Mouse (Mus musculus) thymus, adult 2 months (tissue): ENCODE measurements around the gene Pcbd2. TPM values are rescaled to one million over a fixed set of nuclear protein-coding genes. Genes with fewer than 3 reads are reported as not detected.
A peak's percentile ranks its signal among the peaks of the same experiment; 100 is the strongest.

Experiments used
- DNase-seq: peaks from one replicate; pipeline ENCODE4 v3.0.0; 2021
- H3K27ac ChIP-seq: fragments of 200-500 bp; 2 replicates; pipeline ENCODE4 v1.5.1; 2012; ENCODE audit warnings: low read length, control low read depth; ENCODE audit not compliant: control insufficient read depth, insufficient read depth
- H3K27me3 ChIP-seq: fragments of 200-500 bp; 2 replicates; pipeline ENCODE4 v1.6.1; 2012; ENCODE audit warnings: mild to moderate bottlenecking, low read length, moderate library complexity, mixed read lengths; ENCODE audit not compliant: control insufficient read depth, insufficient read depth
- H3K36me3 ChIP-seq: fragments of 200-500 bp; 2 replicates; pipeline ENCODE4 v1.6.1; 2012; ENCODE audit warnings: mild to moderate bottlenecking, low read length, moderate library complexity; ENCODE audit not compliant: control insufficient read depth, insufficient read depth
- H3K4me1 ChIP-seq: fragments of 200-500 bp; replicated peaks from 2 replicates; pipeline ENCODE4 v1.6.1; 2012; ENCODE audit warnings: low read length; ENCODE audit not compliant: control insufficient read depth, insufficient read depth
- H3K4me3 ChIP-seq: fragments of 200-500 bp; 2 replicates; pipeline ENCODE4 v1.5.1; 2012; ENCODE audit warnings: mild to moderate bottlenecking, low read length, control low read depth, moderate library complexity; ENCODE audit not compliant: control insufficient read depth, insufficient read depth
- CTCF ChIP-seq: fragments of 200-500 bp; IDR thresholded peaks from 2 replicates; pipeline ENCODE4 v1.5.1; 2012; ENCODE audit warnings: mild to moderate bottlenecking, control low read depth, low read length, moderate library complexity, borderline replicate concordance; ENCODE audit not compliant: control insufficient read depth, poor library complexity, insufficient read depth; ENCODE audit errors: extremely low read depth
- POLR2A ChIP-seq: fragments of 200-500 bp; IDR thresholded peaks from 2 replicates; pipeline ENCODE4 v1.6.1; 2012; ENCODE audit warnings: mild to moderate bottlenecking, low read length, control low read depth, moderate library complexity; ENCODE audit not compliant: control insufficient read depth, poor library complexity, insufficient read depth; ENCODE audit errors: extremely low read depth
- WGBS: fragments of 180-500 bp; shearing (Covaris S2); methylation state at CpG from one replicate; pipeline ENCODE4 v1.1.7; 2018; 5-methylcytosine and 5-hydroxymethylcytosine counted together
- polyA plus RNA-seq: library from polyadenylated mRNA; depleted of rRNA; stranded (reverse); fragments of >200 nt; gene quantifications from 2 replicates; pipeline ENCODE4 v1.2.3, GENCODE M21; 2012

The Pcbd2 gene
- polyA plus RNA-seq, 1 experiment: 18.2 TPM

GRCm38 (mm10) chr13:55760576-55760975 is 33.4 kb downstream of the Pcbd2 start:
- Histone ChIP-seq H3K4me1 (no peaks in the 10 kb centered on the region), H3K27ac (no peak overlapping the region), H3K4me3 (no peak overlapping the region), H3K36me3 (no peaks in the 10 kb centered on the region), H3K27me3 (no peaks in the 10 kb centered on the region)
- TF ChIP-seq POLR2A (no peak), CTCF (no peak)
- DNase-seq: no peak
- WGBS: 88% methylated on average over 10 of the region's 10 CpGs

- Histone ChIP-seq H3K36me3 (no peaks in the 10 kb centered on the region), H3K27me3 (no peaks in the 10 kb centered on the region), H3K4me1 (no peaks in the 10 kb centered on the region), H3K27ac (no peak overlapping the region), H3K4me3 (no peak overlapping the region)
- WGBS: 97% methylated on average over 10 of the region's 10 CpGs
- DNase-seq: no peak
- no peak for TF ChIP-seq CTCF
- TF ChIP-seq POLR2A: no peak
Measured at GRCm38 (mm10) chr13:55761486-55761885, 34.3 kb downstream of the Pcbd2 start.

GRCm38 (mm10) chr13:55774352-55774751 is 47.2 kb downstream of the Pcbd2 start:
- Histone ChIP-seq H3K4me3 (no peak overlapping the region), H3K27ac (no peak overlapping the region), H3K36me3 (no peaks in the 10 kb centered on the region), H3K27me3 (no peaks in the 10 kb centered on the region), H3K4me1 (no peaks in the 10 kb centered on the region)
- TF ChIP-seq POLR2A (no peak), CTCF (no peak)
- 94% methylated on average over 7 of the region's 7 CpGs for WGBS
- no peak for DNase-seq

GRCm38 (mm10) chr13:55775056-55775455 is 47.9 kb downstream of the Pcbd2 start:
- 90% methylated on average over 11 of the region's 11 CpGs for WGBS
- TF ChIP-seq CTCF (no peak), POLR2A (peak; percentile 16; the same call in 1 of the 2 replicates)
- H3K27me3 ChIP-seq: no peaks in the 10 kb centered on the region
- H3K4me1 ChIP-seq: no peaks in the 10 kb centered on the region
- H3K4me3 ChIP-seq: no peak overlapping the region
- DNase-seq: no peak
- H3K27ac ChIP-seq: no peak overlapping the region
- no peaks in the 10 kb centered on the region for H3K36me3 ChIP-seq

GRCm38 (mm10) chr13:55784268-55784667 is 57.1 kb downstream of the Pcbd2 start, which contains the start of gene Catsper3:
TSS of gene Catsper3 (plus strand) at chr13:55784568.
- H3K4me3 ChIP-seq: no peak within 1 kb of the TSS
- no peaks in the 10 kb centered on the region for H3K36me3 ChIP-seq
- H3K27ac ChIP-seq: no peak within 1 kb of the TSS
- TF ChIP-seq POLR2A (no peak), CTCF (no peak)
- 96% methylated on average over 3 of the region's 3 CpGs for WGBS
- no peak for DNase-seq
- no peaks in the 10 kb centered on the region for H3K27me3 ChIP-seq
- no peaks in the 10 kb centered on the region for H3K4me1 ChIP-seq

- no peak overlapping the region for H3K27ac ChIP-seq
- H3K4me1 ChIP-seq: no peaks in the 10 kb centered on the region
- no peaks in the 10 kb centered on the region for H3K27me3 ChIP-seq
- whole genome bisulfite sequencing: 79% methylated on average over 11 of the region's 11 CpGs
- no peak overlapping the region for H3K4me3 ChIP-seq
- TF ChIP-seq POLR2A: no peak
- TF ChIP-seq CTCF: no peak
- DNase-seq: no peak
- H3K36me3 ChIP-seq: no peaks in the 10 kb centered on the region
Measured at GRCm38 (mm10) chr13:55786120-55786519, 59.0 kb downstream of the Pcbd2 start.

GRCm38 (mm10) chr13:55801246-55801645 is 74.1 kb downstream of the Pcbd2 start:
- no peaks in the 10 kb centered on the region for H3K27me3 ChIP-seq
- 91% methylated on average over 2 of the region's 2 CpGs for WGBS
- H3K27ac ChIP-seq: no peak overlapping the region
- H3K4me1 ChIP-seq: no peaks in the 10 kb centered on the region
- no peak overlapping the region for H3K4me3 ChIP-seq
- no peaks in the 10 kb centered on the region for H3K36me3 ChIP-seq
- TF ChIP-seq POLR2A: no peak
- TF ChIP-seq CTCF: no peak
- no peak for DNase-seq
